Mouse (Mus musculus): ENCODE data around the gene Rexo1.

GRCm38 (mm10) chr10:80535071-80535470, 26.3 kb downstream of the Rexo1 start:
- TF ChIP-seq CTCF (IDR thresholded peaks at IDR 0.05; ENCODE audit: extremely low read depth, insufficient read depth, insufficient read length, insufficient replicate concordance) (no peak), POLR2A (IDR thresholded peaks at IDR 0.05; ENCODE audit: low read depth, low read length) (no peak)
